Mouse (Mus musculus) liver, adult 2 months (tissue): ENCODE results near the gene Cfl2. TPM values are rescaled to one million over a fixed set of nuclear protein-coding genes. Genes with fewer than 3 reads are reported as not detected.

Experiments used
- DNase-seq: peaks from one replicate; pipeline ENCODE4 v3.0.0-alpha.2; 2011; ENCODE audit warnings: low read depth, low spot score; ENCODE audit errors: extremely low read depth
- H3K27ac ChIP-seq: fragments of 200-500 bp; replicated peaks from 2 replicates; pipeline ENCODE4 v1.5.1; 2012; ENCODE audit warnings: low read depth, mild to moderate bottlenecking, control low read depth, inconsistent platforms, low read length; ENCODE audit not compliant: insufficient read depth
- H3K27me3 ChIP-seq: fragments of 200-500 bp; 2 replicates; pipeline ENCODE4 v1.6.1; 2012; ENCODE audit warnings: mild to moderate bottlenecking, moderate library complexity, low read length, inconsistent platforms; ENCODE audit not compliant: control insufficient read depth, insufficient read depth
- H3K36me3 ChIP-seq: fragments of 200-500 bp; 2 replicates; pipeline ENCODE4 v1.6.1; 2012; ENCODE audit warnings: low read length, inconsistent platforms; ENCODE audit not compliant: control insufficient read depth, insufficient read depth
- H3K4me1 ChIP-seq: fragments of 200-500 bp; 2 replicates; pipeline ENCODE4 v1.6.1; 2011; ENCODE audit warnings: low read length; ENCODE audit not compliant: control insufficient read depth, insufficient read depth
- H3K4me3 ChIP-seq: fragments of 200-500 bp; 2 replicates; pipeline ENCODE4 v1.5.1; 2011; ENCODE audit warnings: low read depth, mild to moderate bottlenecking, control low read depth, low read length, moderate library complexity; ENCODE audit not compliant: insufficient read depth
- H3K79me2 ChIP-seq: fragments of 200-500 bp; 2 replicates; pipeline ENCODE4 v1.6.1; 2012; ENCODE audit warnings: inconsistent platforms, mild to moderate bottlenecking, low read length, moderate library complexity; ENCODE audit not compliant: control insufficient read depth, insufficient read depth
- H3K9ac ChIP-seq: fragments of 200-500 bp; 2 replicates; pipeline ENCODE4 v1.6.1; 2012; ENCODE audit warnings: low read depth, mild to moderate bottlenecking, control low read depth, inconsistent platforms, low read length
- CTCF ChIP-seq: fragments of 200-500 bp; IDR thresholded peaks from 2 replicates; pipeline ENCODE4 v1.5.1; 2011; ENCODE audit warnings: low read depth, low read length, control low read depth
- POLR2A ChIP-seq: fragments of 200-500 bp; IDR thresholded peaks from 2 replicates; pipeline ENCODE4 v1.6.1; 2011; ENCODE audit warnings: low read length, control low read depth; ENCODE audit not compliant: insufficient read depth; ENCODE audit errors: extremely low read depth
- WGBS: fragments of 180-500 bp; shearing (Covaris S2); methylation state at CpG from one replicate; pipeline ENCODE4 v1.1.7; 2018; 5-methylcytosine and 5-hydroxymethylcytosine counted together
- polyA plus RNA-seq: library from polyadenylated mRNA; depleted of rRNA; stranded (reverse); fragments of >200 nt; gene quantifications from 2 replicates; pipeline ENCODE4 v1.2.3, GENCODE M21; 2012; rRNA removed
- total RNA-seq: library from RNA; depleted of rRNA; stranded (reverse); fragments of >200 nt; gene quantifications from 2 replicates; pipeline ENCODE4 v1.2.3, GENCODE M21; 2014; rRNA removed

The Cfl2 gene
- total and polyA plus RNA-seq, 2 experiments: 10.8 to 64.6 TPM

DNA sequence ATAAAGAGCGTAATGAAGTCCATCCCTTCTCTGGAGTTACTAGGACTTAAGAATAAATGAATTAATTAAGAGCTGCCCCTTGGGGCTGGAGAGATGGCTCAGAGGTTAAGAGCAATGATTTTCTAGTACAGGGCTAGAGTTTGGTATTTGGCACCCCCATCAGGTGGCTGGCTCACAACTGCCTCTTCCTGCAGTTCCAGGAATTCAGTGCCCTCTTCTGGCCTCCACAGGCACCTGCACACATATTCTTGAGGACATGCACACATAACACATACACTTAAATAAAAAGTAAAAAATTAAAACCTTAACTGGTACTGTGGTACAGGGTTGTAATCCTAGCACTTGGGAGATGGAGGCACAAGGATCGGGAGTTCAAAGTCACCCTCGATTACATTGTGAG lies 37.5 kb downstream of the Cfl2 start:
- TF ChIP-seq POLR2A: no peak
- TF ChIP-seq CTCF: peak; percentile 67
- H3K4me1 ChIP-seq: peaks cover 3% of the 10 kb centered on the region; the same call in 1 of the 2 replicates
- H3K4me3 ChIP-seq: no peak overlapping the region
- no peaks in the 10 kb centered on the region for H3K79me2 ChIP-seq
- no peak overlapping the region for H3K9ac ChIP-seq
- no peak overlapping the region for H3K27ac ChIP-seq
- no peaks in the 10 kb centered on the region for H3K27me3 ChIP-seq
- no peaks in the 10 kb centered on the region for H3K36me3 ChIP-seq
- WGBS: 98% methylated on average over 3 of the region's 3 CpGs
- peak; percentile 38 for DNase-seq

DNA sequence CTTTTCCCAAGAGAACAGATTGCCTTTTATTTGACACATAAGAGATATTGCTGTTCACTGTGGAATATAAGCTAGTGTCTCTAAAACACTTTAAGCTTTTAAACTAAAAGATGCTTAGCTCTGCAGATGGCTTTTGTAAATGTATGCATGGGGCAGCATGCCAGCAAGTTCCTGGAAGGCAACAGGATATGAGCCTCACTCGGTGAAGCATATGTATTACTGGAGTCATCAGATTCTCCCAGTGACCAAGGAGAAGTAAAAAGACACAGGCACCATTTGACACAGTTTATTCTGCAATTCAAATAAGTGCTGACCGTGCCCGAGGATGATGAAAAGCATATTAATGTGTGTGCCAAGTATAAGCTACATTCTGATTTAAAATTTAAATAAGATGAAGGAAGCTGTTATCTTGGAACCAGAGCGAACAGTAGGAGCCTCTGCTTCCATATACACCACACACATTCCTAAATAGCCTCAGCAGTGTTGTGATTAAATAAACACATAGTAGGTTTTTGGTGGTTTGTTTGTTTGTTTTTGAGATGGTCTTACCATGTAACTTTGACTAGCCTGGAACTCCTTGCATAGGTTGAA lies 39.7 kb downstream of the Cfl2 start:
- WGBS: 61% methylated on average over 4 of the region's 4 CpGs
- no peak overlapping the region for H3K27ac ChIP-seq
- H3K79me2 ChIP-seq: no peaks in the 10 kb centered on the region
- peak; percentile 32 for DNase-seq
- no peaks in the 10 kb centered on the region for H3K27me3 ChIP-seq
- H3K36me3 ChIP-seq: no peaks in the 10 kb centered on the region
- no peak overlapping the region for H3K4me3 ChIP-seq
- H3K4me1 ChIP-seq: peaks cover 3% of the 10 kb centered on the region; the same call in 1 of the 2 replicates
- TF ChIP-seq POLR2A: no peak
- no peak for TF ChIP-seq CTCF
- no peak overlapping the region for H3K9ac ChIP-seq

DNA sequence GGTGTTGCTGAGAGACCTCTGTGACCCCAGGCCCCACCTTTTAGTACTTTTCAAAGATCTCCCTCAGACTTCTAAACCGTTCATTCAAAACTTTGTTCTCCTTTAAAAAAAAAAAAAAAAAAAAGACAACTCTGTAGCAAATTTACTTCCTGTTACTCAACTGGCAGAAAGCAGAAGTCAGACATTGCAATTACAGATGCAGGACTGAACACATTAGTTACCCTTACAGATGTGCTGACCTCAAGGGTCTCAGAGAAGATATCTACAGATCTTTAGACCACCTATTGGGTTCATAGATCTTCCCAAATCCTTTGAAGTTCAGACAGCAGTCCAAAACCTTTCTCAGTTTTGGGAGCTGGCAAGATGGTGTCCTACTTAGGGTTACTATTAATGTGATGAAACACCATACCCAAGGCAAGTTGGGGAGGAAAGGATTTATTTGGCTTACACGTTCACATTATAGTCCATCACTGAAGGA lies 42.0 kb downstream of the Cfl2 start:
- DNase-seq: no peak
- peaks cover 3% of the 10 kb centered on the region; the same call in 1 of the 2 replicates for H3K4me1 ChIP-seq
- no peak overlapping the region for H3K9ac ChIP-seq
- H3K79me2 ChIP-seq: no peaks in the 10 kb centered on the region
- no peak overlapping the region for H3K4me3 ChIP-seq
- WGBS: 60% methylated on average over 2 of the region's 2 CpGs
- no peaks in the 10 kb centered on the region for H3K36me3 ChIP-seq
- no peak overlapping the region for H3K27ac ChIP-seq
- TF ChIP-seq POLR2A (no peak), CTCF (no peak)
- H3K27me3 ChIP-seq: no peaks in the 10 kb centered on the region

DNA sequence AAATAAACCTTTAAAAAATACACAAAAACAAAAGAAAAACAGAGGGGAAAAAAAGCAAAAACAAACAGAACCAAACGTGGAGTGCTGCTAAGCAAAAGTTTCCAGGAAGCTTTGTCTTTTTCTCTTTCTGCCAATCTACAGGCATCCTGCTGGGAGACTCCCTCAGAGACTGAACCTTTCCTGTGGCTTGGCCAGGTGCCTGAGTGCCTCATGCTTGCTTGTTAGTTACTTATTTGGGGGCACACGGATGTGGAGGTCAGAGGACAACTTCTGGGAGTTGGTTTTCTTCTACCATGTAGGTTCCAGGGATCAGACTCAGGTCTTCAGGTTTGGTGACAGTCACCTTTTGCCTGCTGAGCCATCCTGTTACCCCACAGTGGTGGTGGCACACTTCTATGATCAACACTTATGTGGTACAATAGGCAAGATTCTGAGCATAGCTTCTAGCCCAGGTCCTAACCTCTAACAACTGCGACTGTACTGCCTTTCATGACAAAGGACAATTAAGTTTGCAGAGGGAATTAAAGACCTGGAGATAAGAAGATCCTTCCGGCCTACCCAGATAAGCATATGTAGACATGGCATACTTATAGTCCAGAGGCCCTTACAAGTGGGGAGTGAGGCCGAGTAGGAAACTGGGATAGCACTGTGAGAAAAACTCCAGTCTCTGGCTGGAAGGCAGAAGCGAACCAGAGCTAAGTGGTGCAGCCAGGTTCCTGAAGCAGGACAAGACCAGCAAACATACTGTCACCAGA lies 43.3 kb downstream of the Cfl2 start:
- H3K4me3 ChIP-seq: no peak overlapping the region
- no peaks in the 10 kb centered on the region for H3K27me3 ChIP-seq
- H3K9ac ChIP-seq: no peak overlapping the region
- H3K27ac ChIP-seq: no peak overlapping the region
- peaks cover 3% of the 10 kb centered on the region; the same call in 1 of the 2 replicates for H3K4me1 ChIP-seq
- DNase-seq: no peak
- 72% methylated on average over 6 of the region's 6 CpGs for WGBS
- no peaks in the 10 kb centered on the region for H3K79me2 ChIP-seq
- H3K36me3 ChIP-seq: no peaks in the 10 kb centered on the region
- no peak for TF ChIP-seq CTCF
- no peak for TF ChIP-seq POLR2A

DNA sequence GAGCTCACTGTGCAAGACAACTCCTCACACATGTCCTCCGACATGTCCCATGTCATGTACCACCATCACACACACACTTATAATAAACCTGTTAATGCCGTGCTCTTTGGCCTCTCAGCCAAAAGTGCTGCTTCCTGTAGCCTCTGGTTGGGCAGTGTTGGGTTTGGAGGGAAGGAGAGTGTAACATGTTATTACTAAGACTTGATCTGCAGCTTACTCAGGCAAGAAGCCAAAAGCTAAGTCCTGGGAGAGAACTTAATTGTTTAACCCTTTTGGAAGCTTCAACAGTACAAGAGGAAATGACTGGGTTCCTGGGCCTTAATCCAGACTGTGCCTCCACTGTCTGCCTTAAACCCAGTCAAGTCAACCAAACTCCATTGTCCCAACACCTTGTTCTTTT lies 52.5 kb downstream of the Cfl2 start:
- H3K79me2 ChIP-seq: no peaks in the 10 kb centered on the region
- no peak for TF ChIP-seq CTCF
- no peak for TF ChIP-seq POLR2A
- H3K27ac ChIP-seq: no peak overlapping the region
- H3K4me3 ChIP-seq: no peak overlapping the region
- WGBS: 84% methylated on average over 2 of the region's 2 CpGs
- H3K9ac ChIP-seq: no peak overlapping the region
- no peaks in the 10 kb centered on the region for H3K27me3 ChIP-seq
- H3K4me1 ChIP-seq: no peaks in the 10 kb centered on the region; the same call in 1 of the 2 replicates
- H3K36me3 ChIP-seq: no peaks in the 10 kb centered on the region
- DNase-seq: no peak

Other genes starting within 250 kb of the Cfl2 start
- gene Sptssa, start 206.3 kb downstream of the Cfl2 start, total RNA-seq: 70.2 and 86.3 TPM in 2 replicates
- 98.6 and 102 TPM in 2 replicates for gene Sptssa, start 206.3 kb downstream of the Cfl2 start, polyA plus RNA-seq
- 12.4 and 17.1 TPM in 2 replicates for gene Eapp, start 167.0 kb downstream of the Cfl2 start, total RNA-seq
- gene Eapp, start 167.0 kb downstream of the Cfl2 start, polyA plus RNA-seq: 15.9 and 24.6 TPM in 2 replicates
- gene Snx6, start 67.2 kb downstream of the Cfl2 start, total RNA-seq: 21.7 and 22.4 TPM in 2 replicates
- 5.4 and 7.5 TPM in 2 replicates for gene Snx6, start 67.2 kb downstream of the Cfl2 start, polyA plus RNA-seq
- not detected in 2 replicates for gene Gm20403, start 123.7 kb upstream of the Cfl2 start, total RNA-seq
- gene Gm20403, start 123.7 kb upstream of the Cfl2 start, polyA plus RNA-seq: not detected in 2 replicates
- 5.2 and 6.8 TPM in 2 replicates for gene Baz1a, start 151.5 kb upstream of the Cfl2 start, total RNA-seq
- 1.4 and 1.6 TPM in 2 replicates for gene Baz1a, start 151.5 kb upstream of the Cfl2 start, polyA plus RNA-seq
- gene 2700097O09Rik, start 217.2 kb upstream of the Cfl2 start, total RNA-seq: 11.5 and 13.0 TPM in 2 replicates
- 4.5 and 5.5 TPM in 2 replicates for gene 2700097O09Rik, start 217.2 kb upstream of the Cfl2 start, polyA plus RNA-seq
- 52.1 and 91.7 TPM in 2 replicates for gene Srp54a, start 217.4 kb upstream of the Cfl2 start, total RNA-seq
- 16.5 and 19.5 TPM in 2 replicates for gene Srp54a, start 217.4 kb upstream of the Cfl2 start, polyA plus RNA-seq